Mouse (Mus musculus): ENCODE measurements at regions not wholly inside any gene's neighbourhood (a gene's known extent, or its start where the extent isn't known, plus 50 kb on each side); places are given as distances from the start of the nearest gene placed in this dataset.

- no peaks in the 10 kb centered on the region for H3K4me1 ChIP-seq (ENCODE audit: control insufficient read depth, insufficient read depth, insufficient read length, low read length)
- H3K27me3 ChIP-seq (ENCODE audit: control insufficient read depth, insufficient read depth, low read length): no peaks in the 10 kb centered on the region
- TF ChIP-seq POLR2A (IDR thresholded peaks at IDR 0.05; ENCODE audit: low read depth, low read length) (no peak), CTCF (IDR thresholded peaks at IDR 0.05; ENCODE audit: extremely low read depth, insufficient read length, insufficient replicate concordance, low read depth, low read length) (no peak)
- H3K4me3 ChIP-seq (ENCODE audit: low read depth, low read length): no peak overlapping the region
- no peak overlapping the region for H3K27ac ChIP-seq (ENCODE audit: insufficient read depth, low read depth, low read length)
- no peaks in the 10 kb centered on the region for H3K36me3 ChIP-seq (ENCODE audit: control insufficient read depth, insufficient read depth, low read length)
- 70% methylated on average over 9 of the region's 9 CpGs for WGBS
Observed at GRCm38 (mm10) chr4:127758961-127759360, 211.8 kb downstream of the CK137956 start.

GRCm38 (mm10) chr4:127756238-127756637, 214.5 kb downstream of the CK137956 start:
- WGBS: 50% methylated on average over 6 of the region's 6 CpGs
- Histone ChIP-seq H3K36me3 (ENCODE audit: control insufficient read depth, insufficient read depth, low read length) (no peaks in the 10 kb centered on the region), H3K4me1 (ENCODE audit: control insufficient read depth, insufficient read depth, insufficient read length, low read length) (no peaks in the 10 kb centered on the region), H3K27me3 (ENCODE audit: control insufficient read depth, insufficient read depth, low read length) (no peaks in the 10 kb centered on the region), H3K4me3 (ENCODE audit: low read depth, low read length) (no peak overlapping the region), H3K27ac (ENCODE audit: insufficient read depth, low read depth, low read length) (no peak overlapping the region)
- no peak for TF ChIP-seq CTCF (IDR thresholded peaks at IDR 0.05; ENCODE audit: extremely low read depth, insufficient read length, insufficient replicate concordance, low read depth, low read length)
- TF ChIP-seq POLR2A (IDR thresholded peaks at IDR 0.05; ENCODE audit: low read depth, low read length): no peak

- no peaks in the 10 kb centered on the region; the same call in 1 of the 2 replicates for H3K27me3 ChIP-seq (ENCODE audit: control insufficient read depth, insufficient read depth, low read length)
- no peak overlapping the region for H3K4me3 ChIP-seq (ENCODE audit: low read depth, low read length)
- H3K27ac ChIP-seq (ENCODE audit: insufficient read depth, low read depth, low read length): no peak overlapping the region
- no peaks in the 10 kb centered on the region for H3K36me3 ChIP-seq (ENCODE audit: control insufficient read depth, insufficient read depth, low read length)
- no peak for TF ChIP-seq CTCF (IDR thresholded peaks at IDR 0.05; ENCODE audit: extremely low read depth, insufficient read length, insufficient replicate concordance, low read depth, low read length)
- no peak for TF ChIP-seq POLR2A (IDR thresholded peaks at IDR 0.05; ENCODE audit: low read depth, low read length)
- no peaks in the 10 kb centered on the region for H3K4me1 ChIP-seq (ENCODE audit: control insufficient read depth, insufficient read depth, insufficient read length, low read length)
- 89% methylated on average over 3 of the region's 3 CpGs for WGBS
Observed at GRCm38 (mm10) chr4:127750781-127751180, 220.0 kb downstream of the CK137956 start.

- no peak overlapping the region for H3K27ac ChIP-seq (ENCODE audit: insufficient read depth, low read depth, low read length)
- WGBS: 69% methylated on average over 5 of the region's 5 CpGs
- no peaks in the 10 kb centered on the region for H3K36me3 ChIP-seq (ENCODE audit: control insufficient read depth, insufficient read depth, low read length)
- no peaks in the 10 kb centered on the region; the same call in 1 of the 2 replicates for H3K27me3 ChIP-seq (ENCODE audit: control insufficient read depth, insufficient read depth, low read length)
- TF ChIP-seq CTCF (IDR thresholded peaks at IDR 0.05; ENCODE audit: extremely low read depth, insufficient read length, insufficient replicate concordance, low read depth, low read length) (no peak), POLR2A (IDR thresholded peaks at IDR 0.05; ENCODE audit: low read depth, low read length) (no peak)
- H3K4me3 ChIP-seq (ENCODE audit: low read depth, low read length): no peak overlapping the region
- H3K4me1 ChIP-seq (ENCODE audit: control insufficient read depth, insufficient read depth, insufficient read length, low read length): no peaks in the 10 kb centered on the region
Observed at GRCm38 (mm10) chr4:127747876-127748275, 222.9 kb downstream of the CK137956 start.

GRCm38 (mm10) chr4:127736781-127737180, 234.0 kb downstream of the CK137956 start:
- Histone ChIP-seq H3K27ac (ENCODE audit: insufficient read depth, low read depth, low read length) (no peak overlapping the region), H3K27me3 (ENCODE audit: control insufficient read depth, insufficient read depth, low read length) (no peaks in the 10 kb centered on the region), H3K4me1 (ENCODE audit: control insufficient read depth, insufficient read depth, insufficient read length, low read length) (no peaks in the 10 kb centered on the region), H3K4me3 (ENCODE audit: low read depth, low read length) (no peak overlapping the region), H3K36me3 (ENCODE audit: control insufficient read depth, insufficient read depth, low read length) (no peaks in the 10 kb centered on the region)
- no peak for TF ChIP-seq CTCF (IDR thresholded peaks at IDR 0.05; ENCODE audit: extremely low read depth, insufficient read length, insufficient replicate concordance, low read depth, low read length)
- no peak for TF ChIP-seq POLR2A (IDR thresholded peaks at IDR 0.05; ENCODE audit: low read depth, low read length)
- 59% methylated on average over 2 of the region's 2 CpGs for WGBS

GRCm38 (mm10) chr4:127736151-127736550, 234.6 kb downstream of the CK137956 start:
- H3K27me3 ChIP-seq (ENCODE audit: control insufficient read depth, insufficient read depth, low read length): no peaks in the 10 kb centered on the region
- H3K4me3 ChIP-seq (ENCODE audit: low read depth, low read length): no peak overlapping the region
- H3K27ac ChIP-seq (ENCODE audit: insufficient read depth, low read depth, low read length): no peak overlapping the region
- WGBS: 62% methylated on average over 5 of the region's 5 CpGs
- no peaks in the 10 kb centered on the region for H3K36me3 ChIP-seq (ENCODE audit: control insufficient read depth, insufficient read depth, low read length)
- no peak for TF ChIP-seq CTCF (IDR thresholded peaks at IDR 0.05; ENCODE audit: extremely low read depth, insufficient read length, insufficient replicate concordance, low read depth, low read length)
- TF ChIP-seq POLR2A (IDR thresholded peaks at IDR 0.05; ENCODE audit: low read depth, low read length): no peak
- H3K4me1 ChIP-seq (ENCODE audit: control insufficient read depth, insufficient read depth, insufficient read length, low read length): no peaks in the 10 kb centered on the region

GRCm38 (mm10) chr4:127734641-127735040, 236.1 kb downstream of the CK137956 start:
- WGBS: 62% methylated on average over 8 of the region's 8 CpGs
- H3K27ac ChIP-seq (ENCODE audit: insufficient read depth, low read depth, low read length): no peak overlapping the region
- TF ChIP-seq CTCF (IDR thresholded peaks at IDR 0.05; ENCODE audit: extremely low read depth, insufficient read length, insufficient replicate concordance, low read depth, low read length) (no peak), POLR2A (IDR thresholded peaks at IDR 0.05; ENCODE audit: low read depth, low read length) (no peak)
- H3K4me3 ChIP-seq (ENCODE audit: low read depth, low read length): no peak overlapping the region
- H3K36me3 ChIP-seq (ENCODE audit: control insufficient read depth, insufficient read depth, low read length): no peaks in the 10 kb centered on the region
- no peaks in the 10 kb centered on the region for H3K27me3 ChIP-seq (ENCODE audit: control insufficient read depth, insufficient read depth, low read length)
- no peaks in the 10 kb centered on the region for H3K4me1 ChIP-seq (ENCODE audit: control insufficient read depth, insufficient read depth, insufficient read length, low read length)

GRCm38 (mm10) chr4:127718661-127719060, 252.1 kb downstream of the CK137956 start:
- H3K27me3 ChIP-seq (ENCODE audit: control insufficient read depth, insufficient read depth, low read length): no peaks in the 10 kb centered on the region
- TF ChIP-seq POLR2A (IDR thresholded peaks at IDR 0.05; ENCODE audit: low read depth, low read length): no peak
- no peak for TF ChIP-seq CTCF (IDR thresholded peaks at IDR 0.05; ENCODE audit: extremely low read depth, insufficient read length, insufficient replicate concordance, low read depth, low read length)
- 53% methylated on average over 5 of the region's 5 CpGs for WGBS

More at GRCm38 (mm10) chr4:127718661-127719060, 252.1 kb downstream of the CK137956 start:
- Histone ChIP-seq H3K4me3 (ENCODE audit: low read depth, low read length) (no peak overlapping the region), H3K36me3 (ENCODE audit: control insufficient read depth, insufficient read depth, low read length) (no peaks in the 10 kb centered on the region), H3K4me1 (ENCODE audit: control insufficient read depth, insufficient read depth, insufficient read length, low read length) (no peaks in the 10 kb centered on the region), H3K27ac (ENCODE audit: insufficient read depth, low read depth, low read length) (no peak overlapping the region)

Data from small intestine, adult 2 months (tissue).